Mouse (Mus musculus) layer of hippocampus, adult 2 months (tissue): ENCODE data around the gene Spryd3. TPM values are rescaled to one million over a fixed set of nuclear protein-coding genes. Genes with fewer than 3 reads are reported as not detected.

ENCODE experiments used
- DNase-seq, 2 experiments: peaks; one replicate each; pipeline ENCODE4 v3.0.0; 2022; ENCODE audit warnings: low spot score in 2 of 2
- H3K27ac ChIP-seq: fragments of 200-600 bp; 2 replicates; pipeline ENCODE4 v1.8.1; 2022
- H3K4me3 ChIP-seq: fragments of 200-600 bp; 2 replicates; pipeline ENCODE4 v1.8.1; 2022; ENCODE audit warnings: mild to moderate bottlenecking
- CTCF ChIP-seq: fragments of 200-600 bp; conservative IDR thresholded peaks from 2 replicates; pipeline ENCODE4 v1.8.1; 2022; ENCODE audit warnings: antibody characterized with exemption, mild to moderate bottlenecking, moderate library complexity
- total RNA-seq, 2 experiments: library from RNA; stranded (reverse); gene quantifications; 2 replicates each; pipeline ENCODE4 v1.2.3; 2021

The Spryd3 gene
- total RNA-seq, 2 experiments from 2014 or later = 151 to 155 TPM

DNA sequence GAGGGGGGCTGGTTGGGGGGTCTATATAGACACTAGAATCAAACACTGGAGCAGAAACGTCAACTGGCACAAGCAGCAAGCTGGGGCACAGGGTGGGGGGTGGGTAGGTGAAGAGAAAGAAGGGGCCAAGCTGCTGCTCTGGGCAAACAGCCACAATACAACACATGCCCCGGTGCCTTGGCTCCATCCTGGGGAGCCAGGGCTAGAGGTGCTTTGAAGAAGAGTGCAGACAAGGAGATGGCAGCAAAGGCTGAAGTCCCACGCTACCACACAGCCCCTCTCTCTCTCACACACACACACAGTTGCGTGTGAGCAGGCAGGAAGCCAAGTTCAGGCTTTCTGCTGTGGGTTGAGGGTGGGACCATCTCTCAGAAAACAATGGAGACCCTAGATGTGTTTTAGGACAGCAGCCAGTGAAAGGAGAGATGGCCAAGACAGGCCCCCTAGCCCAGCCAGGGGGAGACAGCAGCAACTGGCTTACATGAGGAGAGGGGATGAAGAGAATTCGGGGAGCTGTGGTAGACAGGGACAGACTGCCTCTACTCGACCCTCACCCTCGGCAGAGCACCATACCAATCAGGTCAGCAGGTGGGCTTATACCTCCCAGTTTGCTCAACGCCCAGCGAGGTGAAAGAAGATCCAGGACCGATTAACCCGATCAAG is 19.1 kb downstream of the Spryd3 start:
- no peak for DNase-seq

GRCm38 (mm10) chr15:102115731-102116231 is 20.3 kb downstream of the Spryd3 start:
- no peak for DNase-seq
- Histone ChIP-seq H3K4me3 (no peak overlapping the region), H3K27ac (no peak overlapping the region)
- TF ChIP-seq CTCF = no peak

More for the DNA sequence above, 19.1 kb downstream of the Spryd3 start:
- no peak overlapping the region for H3K4me3 ChIP-seq
- no peak for TF ChIP-seq CTCF
- no peak overlapping the region for H3K27ac ChIP-seq

DNA sequence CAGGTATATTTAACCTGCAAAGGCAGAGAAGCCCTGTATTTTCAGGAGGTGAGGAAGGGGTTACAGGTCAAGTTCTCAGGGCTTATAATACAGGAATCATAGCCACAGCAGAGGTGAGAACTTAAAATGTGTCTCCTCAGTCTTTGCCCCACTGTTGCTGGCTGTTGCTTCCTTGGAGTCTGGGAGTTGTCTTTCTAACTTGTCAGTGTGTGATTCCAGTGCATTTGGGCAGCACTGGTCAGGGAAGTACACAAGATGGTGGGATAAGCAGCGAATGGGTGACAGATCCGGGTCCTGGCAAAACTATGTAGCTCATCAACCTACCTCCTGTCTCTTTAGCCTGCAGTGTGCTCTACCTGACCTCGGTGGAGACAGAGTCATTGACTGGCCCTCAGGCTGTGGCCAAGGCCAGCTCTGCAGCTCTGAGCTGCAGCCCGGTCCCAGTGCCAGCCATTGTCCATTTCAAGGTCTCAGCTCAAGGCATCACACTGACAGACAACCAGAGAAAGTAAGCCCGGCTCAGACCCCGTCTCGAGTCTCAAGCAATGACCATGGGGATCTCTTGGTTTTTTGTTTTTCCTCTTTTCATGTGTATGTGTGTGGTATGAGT is 21.3 kb downstream of the Spryd3 start:
- no peak for TF ChIP-seq CTCF
- no peak overlapping the region for H3K27ac ChIP-seq
- H3K4me3 ChIP-seq = no peak overlapping the region
- no peak for DNase-seq

DNA sequence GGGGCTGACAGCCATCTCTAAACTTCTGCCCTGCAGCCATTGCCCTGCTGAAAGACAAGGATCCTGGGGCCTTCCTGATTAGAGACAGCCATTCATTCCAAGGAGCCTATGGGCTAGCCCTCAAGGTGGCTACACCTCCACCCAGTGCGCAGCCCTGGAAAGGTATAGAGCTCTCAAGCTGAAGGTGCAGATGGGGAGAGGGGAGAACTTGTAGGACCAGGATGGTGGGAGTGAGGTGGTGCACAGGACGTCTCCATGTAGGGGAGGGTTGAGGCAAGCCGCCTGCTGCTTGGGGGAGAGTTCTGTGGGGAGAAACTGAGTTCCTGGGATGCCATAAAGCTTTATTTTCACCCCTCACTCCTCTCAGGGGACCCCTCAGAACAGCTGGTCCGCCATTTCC is 22.4 kb downstream of the Spryd3 start:
- no peak overlapping the region for H3K4me3 ChIP-seq
- DNase-seq = no peak
- H3K27ac ChIP-seq = no peak overlapping the region
- no peak for TF ChIP-seq CTCF

- no peak for TF ChIP-seq CTCF
- H3K27ac ChIP-seq = no peak overlapping the region
- DNase-seq = no peak
- H3K4me3 ChIP-seq = no peak overlapping the region
Measured at GRCm38 (mm10) chr15:102112827-102113226, 23.2 kb downstream of the Spryd3 start.

DNA sequence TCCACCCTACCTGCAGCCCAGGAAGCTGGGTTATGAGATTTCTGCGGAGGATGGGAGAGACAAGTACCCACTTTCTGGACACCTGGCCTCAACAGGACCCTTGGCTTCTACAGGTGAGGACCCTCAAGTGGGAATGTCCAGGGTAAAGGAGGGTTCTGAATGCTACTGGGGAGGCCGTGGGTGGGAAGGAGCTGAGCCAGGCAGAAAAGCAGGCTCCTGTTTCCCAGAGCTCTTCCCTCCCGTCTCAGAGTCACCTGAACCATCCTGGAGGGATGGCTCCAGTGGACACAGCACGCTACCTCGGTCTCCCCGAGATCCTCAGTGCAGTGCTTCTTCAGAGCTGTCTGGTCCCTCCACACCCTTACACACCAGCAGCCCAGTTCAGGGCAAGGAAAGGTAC is 23.9 kb downstream of the Spryd3 start:
- H3K4me3 ChIP-seq = no peak overlapping the region
- no peak for DNase-seq
- no peak overlapping the region for H3K27ac ChIP-seq
- TF ChIP-seq CTCF = no peak

GRCm38 (mm10) chr15:102111495-102111829 is 24.6 kb downstream of the Spryd3 start:
- H3K27ac ChIP-seq = no peak overlapping the region
- no peak overlapping the region for H3K4me3 ChIP-seq
- TF ChIP-seq CTCF = no peak
- no peak for DNase-seq

DNA sequence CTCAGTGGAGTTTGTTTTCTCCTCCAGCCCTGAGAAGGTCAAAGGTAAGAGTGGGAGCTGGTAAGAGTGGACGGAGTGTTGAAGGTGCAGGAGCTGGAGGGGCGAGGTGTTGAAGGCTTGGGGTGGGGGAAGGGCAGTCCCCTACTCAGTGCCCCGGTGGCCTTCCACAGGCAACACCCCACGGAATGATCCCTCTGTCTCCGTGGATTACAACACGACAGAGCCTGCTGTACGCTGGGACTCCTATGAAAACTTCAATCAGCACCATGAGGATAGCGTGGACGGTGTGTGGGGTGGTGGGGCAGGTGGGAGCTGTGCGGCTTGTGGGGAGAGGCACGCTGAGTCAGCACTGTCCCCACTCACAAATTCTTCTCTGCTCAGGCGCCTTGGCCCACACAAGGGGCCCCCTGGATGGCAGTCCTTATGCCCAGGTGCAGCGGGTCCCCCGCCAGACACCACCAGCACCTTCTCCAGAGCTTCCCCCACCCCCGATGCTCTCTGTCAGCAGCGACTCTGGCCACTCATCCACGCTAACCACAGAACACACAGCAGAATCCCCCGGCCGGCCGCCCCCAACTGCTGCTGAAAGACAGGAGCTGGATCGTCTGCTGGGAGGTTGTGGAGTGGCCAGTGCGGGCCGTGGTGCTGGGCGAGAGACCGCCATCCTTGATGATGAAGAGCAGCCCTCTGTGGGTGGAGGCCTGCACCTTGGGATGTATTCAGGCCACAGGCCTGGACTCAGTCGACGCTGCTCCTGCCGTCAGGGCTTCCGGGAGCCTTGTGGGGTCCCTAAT is 25.1 kb downstream of the Spryd3 start:
- TF ChIP-seq CTCF = no peak
- Histone ChIP-seq H3K27ac (no peak overlapping the region), H3K4me3 (no peak overlapping the region)
- no peak for DNase-seq

DNA sequence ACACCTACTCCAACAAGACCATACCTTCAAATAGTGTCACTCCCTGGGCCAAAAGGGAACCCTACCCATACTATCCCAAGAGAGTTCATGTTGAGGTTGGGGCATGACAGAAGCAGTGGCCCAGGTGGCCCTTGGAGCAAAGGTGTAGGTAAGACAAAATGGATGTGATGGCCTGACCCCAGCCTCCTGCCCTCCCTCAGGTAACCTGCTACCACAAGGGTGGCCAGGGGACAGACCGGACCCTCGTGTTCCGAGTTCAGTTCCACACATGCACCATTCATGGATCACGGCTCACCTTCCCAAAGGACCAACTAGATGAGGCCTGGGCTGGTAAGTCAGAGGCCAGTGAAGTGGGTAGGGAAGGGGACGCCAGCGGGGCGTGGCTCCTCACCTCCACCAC is 25.8 kb downstream of the Spryd3 start:
- no peak for TF ChIP-seq CTCF
- H3K4me3 ChIP-seq = no peak overlapping the region
- DNase-seq = no peak
- no peak overlapping the region for H3K27ac ChIP-seq

DNA sequence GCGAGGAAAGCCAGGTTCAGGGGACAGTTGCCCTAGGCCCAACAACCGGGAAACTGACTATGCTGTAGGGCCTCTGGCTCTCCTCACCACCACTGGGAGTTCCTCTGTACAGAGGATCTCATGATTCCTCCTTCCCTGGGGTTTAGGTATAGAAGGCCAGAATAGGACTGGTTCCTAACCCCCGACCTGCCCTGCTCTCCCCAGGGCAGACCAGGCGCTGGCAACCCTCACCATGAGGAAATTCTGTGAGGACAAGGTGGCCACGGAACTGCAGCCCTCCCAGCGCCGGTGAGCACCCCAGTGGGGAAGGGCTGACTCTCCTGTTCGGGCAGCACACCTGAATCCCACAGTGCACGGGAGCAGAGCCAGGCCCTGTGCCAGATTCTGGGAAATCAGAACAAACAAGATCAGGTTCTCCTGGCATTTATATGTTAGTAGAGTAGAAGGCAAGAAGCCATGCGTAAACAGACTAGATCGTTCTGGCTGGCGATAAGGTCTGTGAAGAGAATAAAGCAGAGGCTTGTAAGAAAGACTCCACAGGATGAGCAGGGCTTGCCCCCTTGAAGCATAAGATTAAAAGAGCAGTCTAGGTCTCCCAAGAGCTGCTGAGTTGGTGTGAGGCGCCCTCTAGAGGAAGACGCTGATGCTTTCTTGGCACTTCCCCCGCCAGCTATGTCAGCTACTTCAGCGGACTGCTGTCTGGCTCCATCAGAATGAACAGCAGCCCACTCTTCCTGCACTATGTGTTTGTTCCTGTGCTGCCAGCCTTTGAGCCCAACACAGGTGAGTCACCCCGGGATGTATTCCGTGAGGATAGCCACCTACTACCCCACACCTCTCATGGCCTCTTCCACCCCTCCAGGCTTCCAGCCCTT is 27.1 kb downstream of the Spryd3 start:
- H3K27ac ChIP-seq = no peak overlapping the region
- DNase-seq = peak; percentile 81 to 82
- peak; percentile 91 for TF ChIP-seq CTCF
- H3K4me3 ChIP-seq = no peak overlapping the region

DNA sequence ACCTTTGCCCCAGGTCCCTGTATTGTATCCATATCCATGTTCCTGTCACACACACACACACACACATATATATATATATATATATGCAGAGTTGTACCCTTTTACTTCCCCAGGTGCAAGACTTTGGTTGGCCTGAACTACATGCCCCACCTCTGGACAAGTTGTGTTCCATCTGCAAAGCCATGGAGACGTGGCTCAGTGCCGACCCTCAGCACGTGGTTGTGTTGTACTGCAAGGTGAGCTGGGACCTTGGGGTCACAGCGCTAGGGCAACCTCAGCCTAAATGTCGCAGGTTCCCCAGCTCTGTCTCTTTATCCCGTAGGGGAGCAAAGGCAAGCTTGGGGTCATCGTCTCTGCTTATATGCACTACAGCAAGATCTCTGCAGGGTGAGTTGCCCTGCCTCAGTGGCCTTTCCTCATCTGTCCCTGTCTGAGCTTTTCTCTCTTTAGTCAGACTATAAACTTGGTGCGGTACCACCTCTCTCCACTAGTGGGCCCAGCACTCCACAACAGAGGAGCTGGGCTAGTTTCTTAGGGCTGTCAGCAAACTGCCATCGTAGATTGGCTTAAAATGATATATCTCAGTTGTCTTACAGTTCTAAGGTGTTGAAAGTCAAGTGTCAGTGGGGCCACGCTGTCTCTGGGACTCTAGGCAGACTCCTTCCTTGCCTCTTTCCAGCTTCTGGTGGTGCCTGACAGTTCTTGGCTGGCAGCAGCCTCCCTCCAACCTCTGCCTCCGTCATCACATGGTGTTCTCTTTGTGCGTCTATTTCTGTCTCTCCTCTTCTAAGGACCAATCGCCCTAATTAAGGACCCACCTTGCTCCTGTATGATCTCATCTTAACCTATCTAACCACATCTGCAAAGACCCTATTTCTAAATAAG is 28.1 kb downstream of the Spryd3 start:
- peak; percentile 94 for TF ChIP-seq CTCF
- peak; percentile 61 to 72 for DNase-seq
- no peak overlapping the region for H3K27ac ChIP-seq
- H3K4me3 ChIP-seq = no peak overlapping the region

- no peak for TF ChIP-seq CTCF
- Histone ChIP-seq H3K4me3 (peak overlapping the region; percentile 37), H3K27ac (no peak overlapping the region)
- DNase-seq = no peak
Measured at GRCm38 (mm10) chr15:102106754-102107456, 29.1 kb downstream of the Spryd3 start.
